Mouse (Mus musculus): ENCODE results near the gene Gm20388. TPM values are rescaled to one million over a fixed set of nuclear protein-coding genes. Genes with fewer than 3 reads are reported as not detected.

Gene Gm20388
- total RNA-seq, 2 experiments from 2014 or later, result 18.5 to 23.8 TPM

DNA sequence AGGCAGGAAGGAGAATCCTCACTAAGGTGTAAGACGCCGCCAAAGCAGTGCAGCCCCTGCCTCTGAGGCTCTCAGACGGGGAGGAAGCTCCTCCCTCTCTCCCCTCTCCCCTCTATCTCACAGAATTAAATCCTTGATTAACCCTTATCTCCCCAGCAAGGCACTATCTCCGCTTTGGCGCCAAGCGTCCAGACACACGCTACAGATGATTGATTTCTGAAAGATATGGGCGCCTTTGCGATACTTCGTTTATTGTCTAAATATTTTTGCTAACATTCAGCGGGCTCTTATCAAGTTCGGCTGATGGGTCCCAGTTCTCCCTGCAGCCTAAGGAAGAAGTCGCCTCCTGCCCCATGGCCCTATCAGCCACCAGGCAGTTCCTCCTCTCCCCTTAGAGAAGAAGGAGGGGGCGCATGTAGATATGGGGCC is 2415.5 kb downstream of the Gm20388 start:
- no peak for ATAC-seq (replicated peaks; ENCODE audit: poor library complexity, severe bottlenecking)

DNA sequence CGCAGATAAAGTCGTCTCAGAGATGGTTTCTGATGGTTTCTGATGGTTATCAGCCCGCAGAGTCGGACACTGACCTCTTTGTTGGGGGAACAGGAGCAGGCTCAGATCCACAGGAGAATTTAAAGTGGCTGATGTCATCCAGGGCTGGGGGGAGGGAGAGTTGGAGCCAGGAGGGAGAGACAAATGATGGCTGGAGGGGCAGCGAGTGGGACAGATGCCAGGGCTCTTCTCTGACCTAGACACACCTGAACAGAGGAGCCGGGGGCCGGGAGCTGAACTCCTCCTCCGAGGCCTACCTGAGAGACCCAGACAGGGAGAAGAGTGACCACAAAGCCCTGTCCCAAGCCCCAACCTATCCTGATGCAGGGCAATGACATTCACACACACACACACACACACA is 2418.4 kb downstream of the Gm20388 start:
- ATAC-seq (replicated peaks; ENCODE audit: poor library complexity, severe bottlenecking), result no peak

DNA sequence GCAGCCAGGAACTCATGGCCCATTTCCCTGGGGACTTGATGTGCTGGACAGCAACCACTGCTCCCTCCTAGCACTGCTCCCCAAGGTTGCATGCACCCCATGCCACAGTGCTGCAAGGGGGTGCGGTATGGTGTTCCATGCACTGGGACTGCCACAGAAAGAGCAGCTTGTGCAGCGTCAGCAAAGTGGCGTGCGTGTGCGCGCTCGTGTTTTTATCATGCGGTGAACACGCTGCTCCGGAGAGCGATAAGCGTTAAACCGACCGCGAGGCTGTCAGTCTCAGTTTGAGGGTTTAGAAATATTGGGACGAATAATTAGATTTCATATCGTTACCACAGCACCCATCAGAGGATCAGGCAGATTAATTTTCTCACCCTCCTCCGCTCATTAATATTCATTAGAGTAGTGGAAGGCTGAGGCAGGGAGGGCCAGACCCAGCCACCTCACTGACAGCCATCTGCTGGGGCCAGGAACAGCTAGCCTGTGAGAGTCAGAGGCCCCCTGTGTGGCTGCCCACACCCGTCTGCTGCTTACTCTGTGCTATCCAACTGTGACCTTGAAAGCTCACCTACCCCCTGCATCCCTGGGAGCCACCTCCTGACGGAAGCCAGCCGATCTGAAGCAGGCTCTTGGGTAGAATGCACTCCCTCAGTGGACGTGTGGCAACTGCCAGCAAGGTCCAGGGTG is 2419.1 kb downstream of the Gm20388 start:
- no peak for ATAC-seq (replicated peaks; ENCODE audit: poor library complexity, severe bottlenecking)

DNA sequence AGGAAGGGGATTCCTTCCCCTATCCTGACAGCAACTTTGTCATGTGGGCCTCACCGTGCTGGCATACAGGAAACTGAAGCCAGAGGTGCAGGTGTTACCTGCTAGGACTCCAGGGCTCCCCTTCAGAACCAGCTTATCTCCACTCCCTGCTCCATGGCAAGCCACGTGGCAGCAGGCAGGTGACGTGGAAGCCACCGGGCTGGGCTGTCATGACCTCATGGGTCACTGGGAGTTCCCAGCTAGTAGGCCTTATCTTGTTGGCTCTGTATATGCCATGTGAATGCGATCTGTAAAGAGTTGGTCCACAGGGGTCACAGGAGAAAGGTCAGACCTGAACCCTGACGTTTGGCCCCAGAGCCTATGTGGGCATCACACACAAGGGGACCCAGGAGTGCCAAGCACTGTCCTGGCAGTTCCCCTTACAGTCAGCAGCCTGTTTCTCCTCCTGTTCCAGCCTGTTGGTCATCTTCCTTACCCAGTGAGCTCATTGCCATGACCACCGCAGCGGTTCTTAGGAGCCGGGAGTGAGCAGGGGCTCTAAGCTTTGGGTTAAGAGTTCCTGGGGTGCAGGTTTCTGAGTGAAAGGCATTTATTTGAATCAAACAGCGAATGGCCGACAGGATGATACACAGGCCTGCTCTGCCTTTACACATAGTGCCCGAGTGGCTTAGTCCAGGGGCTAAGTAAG is 2419.9 kb downstream of the Gm20388 start:
- no peak for ATAC-seq (replicated peaks; ENCODE audit: poor library complexity, severe bottlenecking)

DNA sequence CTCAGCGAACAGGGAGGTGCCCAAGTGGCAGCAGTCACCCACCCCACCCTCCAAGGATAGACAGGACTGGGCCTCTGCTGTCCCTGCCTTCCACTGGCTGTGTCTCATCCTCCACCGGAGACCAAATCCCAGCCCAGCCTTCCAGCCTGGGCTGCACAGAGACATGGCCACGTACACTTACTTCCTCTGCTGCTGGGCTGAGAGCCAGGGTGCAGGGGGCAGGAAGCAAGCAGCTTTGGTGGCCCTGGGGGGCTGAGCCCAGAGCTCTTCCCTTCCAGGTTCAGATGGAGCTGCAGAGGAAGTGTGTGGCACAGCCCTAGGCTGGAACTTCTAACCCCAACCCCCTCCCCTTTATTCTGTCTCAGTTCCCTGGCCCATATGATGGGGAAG is 2420.5 kb downstream of the Gm20388 start:
- peak; percentile 74 for ATAC-seq (replicated peaks; ENCODE audit: poor library complexity, severe bottlenecking)

DNA sequence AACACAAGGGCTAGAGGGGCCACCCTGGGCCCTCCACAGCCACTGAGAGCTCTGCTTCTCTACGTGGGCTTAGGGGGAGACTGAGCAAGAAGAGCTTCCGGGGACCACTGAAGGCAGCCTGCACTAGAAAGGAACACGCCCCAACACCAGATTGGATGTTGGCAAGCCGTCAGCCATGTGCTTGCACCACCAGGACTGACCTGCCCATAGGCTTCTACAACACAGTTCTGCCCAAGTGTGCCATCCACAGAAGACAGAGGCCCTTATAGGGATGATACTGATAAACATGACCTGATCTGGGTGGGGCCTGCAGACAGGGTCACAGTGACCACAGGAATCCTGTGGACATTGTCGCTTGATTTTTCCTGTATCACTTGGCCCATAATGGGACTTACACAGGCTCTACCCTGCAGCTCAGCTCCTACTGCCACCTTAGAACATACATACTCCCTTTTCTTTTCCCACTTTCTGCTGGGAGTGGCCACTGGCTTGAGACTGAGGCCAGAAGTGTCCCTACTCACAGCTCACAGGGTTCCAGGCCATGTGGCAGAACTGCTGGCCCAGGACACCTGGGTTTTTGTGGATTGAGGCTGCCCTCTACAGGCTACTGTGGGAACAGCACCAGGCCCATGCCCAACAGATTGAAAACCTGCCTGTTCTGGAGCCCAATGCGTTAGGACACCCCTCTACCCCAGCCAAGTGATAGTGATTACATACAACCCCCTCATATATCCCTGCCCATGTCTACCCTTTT is 2422.3 kb downstream of the Gm20388 start:
- peak; percentile 77 for ATAC-seq (replicated peaks; ENCODE audit: poor library complexity, severe bottlenecking)

DNA sequence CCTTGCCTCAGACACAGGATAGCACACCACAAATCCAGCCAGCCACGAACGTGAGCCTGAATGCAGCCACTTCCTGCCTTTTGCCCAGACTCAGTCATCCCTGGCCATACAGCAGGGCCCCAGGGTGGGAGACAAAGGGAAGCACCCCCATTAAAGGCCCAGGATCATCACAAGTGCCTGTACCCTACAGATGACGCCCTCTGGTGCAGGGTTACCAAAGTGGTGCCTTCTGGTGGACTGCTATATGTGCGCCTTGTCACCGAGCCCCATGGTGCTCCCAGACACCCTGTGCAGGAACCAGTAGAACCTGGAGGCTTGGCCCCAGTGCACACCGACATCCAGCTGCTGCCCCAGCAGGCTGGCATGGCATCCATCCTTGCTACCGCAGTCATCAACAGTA is 2422.9 kb downstream of the Gm20388 start:
- no peak for ATAC-seq (replicated peaks; ENCODE audit: poor library complexity, severe bottlenecking)

DNA sequence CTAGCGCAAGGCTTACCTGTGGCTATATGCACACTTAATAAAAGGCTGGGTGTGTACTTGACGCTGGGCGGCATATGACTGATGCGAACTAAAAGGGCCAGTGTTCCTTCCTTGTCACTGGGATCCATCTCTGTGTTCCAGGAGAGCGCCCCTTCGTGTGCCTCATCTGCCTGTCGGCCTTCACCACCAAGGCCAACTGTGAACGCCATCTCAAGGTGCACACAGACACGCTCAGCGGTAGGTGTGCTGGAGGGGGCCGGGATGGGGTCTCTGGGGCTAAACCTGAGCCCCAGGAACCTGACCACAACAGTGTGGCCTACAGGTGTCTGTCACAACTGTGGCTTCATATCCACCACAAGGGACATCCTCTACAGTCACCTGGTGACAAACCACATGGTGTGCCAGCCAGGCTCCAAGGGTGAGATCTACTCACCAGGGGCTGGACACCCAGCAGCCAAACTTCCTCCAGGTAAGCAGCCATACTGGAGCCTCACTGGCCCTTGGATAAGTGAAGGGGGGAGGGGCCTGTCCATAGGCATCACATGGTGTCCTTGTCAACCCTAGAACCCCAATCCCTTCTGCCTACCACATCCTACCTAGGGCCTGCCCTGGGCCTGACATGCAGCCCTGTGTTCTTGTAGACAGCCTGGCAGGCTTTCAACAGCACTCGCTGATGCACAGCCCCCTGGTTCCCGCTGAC is 2424.3 kb downstream of the Gm20388 start:
- no peak for ATAC-seq (replicated peaks; ENCODE audit: poor library complexity, severe bottlenecking)

DNA sequence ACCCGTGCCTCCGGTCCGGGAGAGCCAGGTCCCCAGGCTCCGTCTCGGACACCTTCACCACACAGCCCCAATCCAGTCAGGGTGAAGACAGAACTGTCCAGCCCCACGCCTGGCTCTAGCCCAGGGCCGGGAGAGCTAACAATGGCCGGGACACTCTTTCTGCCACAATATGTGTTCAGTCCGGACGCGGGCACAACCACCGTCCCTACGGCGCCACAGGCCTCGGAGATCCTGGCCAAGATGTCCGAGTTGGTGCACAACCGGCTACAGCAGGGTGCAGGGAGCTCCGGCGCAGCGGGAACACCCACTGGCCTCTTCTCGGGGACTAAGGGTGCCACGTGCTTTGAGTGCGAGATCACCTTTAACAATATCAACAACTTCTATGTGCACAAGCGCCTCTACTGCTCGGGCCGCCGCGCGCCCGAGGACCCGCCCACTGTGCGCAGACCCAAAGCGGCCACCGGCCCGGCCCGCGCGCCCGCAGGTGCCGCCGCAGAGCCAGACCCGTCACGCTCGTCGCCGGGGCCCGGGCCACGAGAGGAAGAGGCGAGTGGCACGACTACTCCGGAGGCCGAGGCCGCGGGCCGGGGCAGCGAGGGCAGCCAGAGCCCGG is 2425.1 kb downstream of the Gm20388 start:
- ATAC-seq (replicated peaks; ENCODE audit: poor library complexity, severe bottlenecking), result no peak

DNA sequence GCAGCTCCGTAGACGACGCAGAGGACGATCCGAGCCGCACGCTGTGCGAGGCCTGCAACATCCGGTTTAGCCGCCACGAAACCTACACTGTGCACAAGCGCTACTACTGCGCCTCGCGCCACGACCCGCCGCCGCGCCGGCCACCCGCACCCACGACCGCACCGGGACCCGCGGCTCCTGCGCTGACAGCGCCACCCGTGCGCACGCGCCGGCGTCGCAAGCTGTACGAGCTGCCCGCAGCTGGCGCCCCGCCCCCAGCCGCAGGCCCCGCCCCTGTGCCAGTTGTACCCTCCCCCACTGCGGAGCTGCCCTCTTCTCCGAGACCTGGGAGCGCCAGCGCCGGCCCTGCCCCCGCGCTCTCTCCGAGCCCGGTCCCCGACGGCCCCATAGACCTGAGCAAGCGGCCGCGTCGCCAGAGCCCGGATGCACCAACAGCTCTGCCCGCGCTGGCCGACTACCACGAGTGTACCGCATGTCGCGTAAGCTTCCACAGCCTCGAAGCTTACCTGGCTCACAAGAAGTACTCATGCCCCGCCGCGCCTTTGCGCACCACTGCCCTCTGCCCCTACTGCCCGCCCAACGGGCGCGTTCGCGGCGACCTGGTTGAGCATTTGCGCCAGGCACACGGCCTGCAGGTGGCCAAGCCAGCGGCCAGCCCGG is 2425.7 kb downstream of the Gm20388 start:
- ATAC-seq (replicated peaks; ENCODE audit: poor library complexity, severe bottlenecking), result no peak

DNA sequence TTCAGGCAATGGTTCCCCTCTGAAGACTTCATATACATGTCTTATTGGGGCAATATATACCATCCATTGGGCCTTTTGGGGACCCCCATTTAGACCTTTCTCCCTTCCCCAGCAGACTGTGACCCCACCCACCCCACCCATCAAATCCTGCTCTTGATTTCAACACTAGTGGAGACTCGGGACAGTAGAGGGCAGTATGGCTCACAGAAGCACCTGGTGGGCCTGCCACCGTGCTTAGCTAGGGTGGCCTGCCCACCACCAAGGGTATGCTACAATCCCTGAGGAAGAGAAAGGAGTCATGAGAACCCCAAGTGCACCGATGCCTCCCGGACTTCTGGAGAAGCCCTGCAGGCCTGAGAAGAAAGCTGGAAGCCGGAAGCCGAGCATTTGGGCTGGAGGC is 2428.2 kb downstream of the Gm20388 start:
- no peak for ATAC-seq (replicated peaks; ENCODE audit: poor library complexity, severe bottlenecking)

DNA sequence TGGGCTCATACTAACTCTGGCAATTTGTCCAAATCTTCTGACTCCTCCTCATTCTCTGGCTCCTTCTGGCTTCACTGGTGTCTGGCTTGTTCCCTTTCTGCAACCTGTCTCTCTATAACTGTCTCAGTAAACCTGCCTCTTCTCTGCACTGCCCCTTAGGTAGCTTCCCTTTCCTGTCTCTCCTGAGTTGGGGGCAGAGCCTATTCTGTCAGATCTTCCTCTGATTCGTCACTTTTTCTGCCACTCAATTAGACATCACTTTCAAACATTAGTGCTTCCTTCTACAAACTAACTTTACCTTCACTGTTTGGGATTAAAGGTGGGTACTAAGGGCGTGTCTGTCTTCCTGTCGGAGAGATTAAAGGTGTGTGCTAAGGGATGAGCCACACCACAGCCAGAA is 2430.1 kb downstream of the Gm20388 start:
- ATAC-seq (replicated peaks; ENCODE audit: poor library complexity, severe bottlenecking), result no peak

DNA sequence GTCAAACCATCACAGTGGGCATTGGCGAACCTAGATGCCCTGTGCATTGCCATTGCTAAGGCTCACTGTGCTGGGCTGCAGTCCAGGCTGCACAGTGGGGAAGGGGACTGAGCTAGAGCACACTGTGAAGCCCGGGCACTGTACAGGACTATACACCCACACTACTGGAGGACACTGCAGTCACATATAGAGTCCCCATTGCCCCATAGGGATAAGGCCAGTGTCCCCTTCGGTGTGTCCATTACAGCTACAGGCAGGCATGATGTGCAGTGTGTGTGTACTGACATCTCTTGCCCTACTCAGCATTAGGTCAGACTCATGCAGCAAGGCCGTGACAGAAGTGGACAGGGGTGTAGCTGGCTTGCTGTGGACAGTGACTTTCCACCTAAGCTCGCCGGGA is 2431.1 kb downstream of the Gm20388 start:
- ATAC-seq (replicated peaks; ENCODE audit: poor library complexity, severe bottlenecking), result no peak

DNA sequence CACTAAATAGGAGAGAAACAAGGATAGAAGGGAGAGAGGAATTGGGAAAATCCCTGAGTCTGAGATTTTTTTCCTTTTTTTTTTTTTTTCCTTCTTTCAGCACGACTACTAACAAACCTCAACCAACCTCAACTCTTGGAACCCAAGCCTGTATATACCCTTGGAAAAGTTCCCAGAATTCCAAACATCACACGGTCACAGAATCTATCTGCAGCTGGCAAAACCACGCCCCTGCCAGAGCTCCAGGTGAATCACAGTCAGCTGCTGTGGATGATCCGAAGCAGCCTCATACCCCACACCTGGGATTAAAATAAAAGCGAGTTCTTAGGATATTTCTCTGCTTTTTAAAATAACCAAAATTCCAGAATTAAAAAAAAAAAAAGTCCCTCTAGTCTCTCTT is 2431.7 kb downstream of the Gm20388 start:
- ATAC-seq (replicated peaks; ENCODE audit: poor library complexity, severe bottlenecking), result no peak

DNA sequence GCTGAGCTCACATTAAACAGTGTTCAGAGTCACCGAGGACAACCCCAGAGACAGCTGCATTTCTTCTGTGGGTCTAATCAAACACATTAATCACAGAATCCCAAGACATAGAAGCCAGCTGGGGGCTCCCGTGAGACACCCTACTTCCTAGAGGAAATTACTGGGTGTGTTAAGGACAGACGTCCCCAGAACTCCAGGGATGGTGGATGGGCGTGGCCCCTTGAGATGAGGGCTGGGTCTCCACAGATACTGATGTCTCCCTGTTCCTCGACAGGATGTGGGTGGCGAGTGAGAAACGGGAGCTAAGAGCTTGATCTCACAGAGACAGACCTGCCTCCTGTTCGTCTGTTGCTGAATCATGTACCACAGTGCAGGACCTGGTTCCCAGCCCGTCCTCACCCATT is 2432.2 kb downstream of the Gm20388 start:
- peak; percentile 17; the same call in 1 of the 2 replicates for ATAC-seq (replicated peaks; ENCODE audit: poor library complexity, severe bottlenecking)

DNA sequence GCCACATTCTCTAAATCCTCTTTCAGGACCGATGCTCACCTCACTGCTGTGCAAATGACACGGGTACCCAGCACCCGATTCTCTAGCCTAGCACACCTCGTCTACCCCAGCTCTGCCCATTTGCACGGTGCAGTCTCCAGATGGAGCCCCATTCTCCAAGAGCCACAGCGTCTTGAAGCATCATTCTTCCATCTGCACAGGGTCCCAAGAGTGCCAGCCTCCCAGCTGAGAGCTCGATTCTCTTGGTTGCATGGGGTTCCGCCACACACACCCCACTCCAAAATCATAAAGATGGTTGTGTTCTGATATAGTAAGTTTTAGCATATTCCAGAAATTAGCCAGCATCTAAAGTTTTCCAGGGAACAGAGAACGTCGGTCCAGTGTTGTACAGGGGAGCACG is 2432.7 kb downstream of the Gm20388 start:
- ATAC-seq (replicated peaks; ENCODE audit: poor library complexity, severe bottlenecking), result no peak

DNA sequence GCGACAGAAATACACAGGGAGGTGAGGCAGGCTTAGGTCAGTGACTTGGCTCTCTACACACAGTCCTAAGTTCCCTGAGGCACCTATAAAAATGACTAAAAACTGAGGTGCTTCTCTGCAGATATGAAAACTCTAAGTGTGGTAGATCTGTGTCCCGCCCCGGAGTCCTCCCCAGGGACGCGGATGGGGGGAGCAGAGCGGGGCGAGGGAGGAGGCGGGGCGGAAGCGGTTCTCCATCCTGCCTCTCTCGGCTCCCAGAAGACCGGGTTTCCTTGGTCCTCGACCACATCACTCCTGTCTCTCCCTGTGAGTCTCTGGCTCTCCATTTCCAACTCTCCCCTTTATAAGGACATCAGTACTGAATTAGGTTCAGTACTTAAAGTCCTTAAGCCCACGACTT is 2433.1 kb downstream of the Gm20388 start:
- ATAC-seq (replicated peaks; ENCODE audit: poor library complexity, severe bottlenecking), result 0 out of 2 replicates have a peak, but pooled peaks have one; percentile 33

DNA sequence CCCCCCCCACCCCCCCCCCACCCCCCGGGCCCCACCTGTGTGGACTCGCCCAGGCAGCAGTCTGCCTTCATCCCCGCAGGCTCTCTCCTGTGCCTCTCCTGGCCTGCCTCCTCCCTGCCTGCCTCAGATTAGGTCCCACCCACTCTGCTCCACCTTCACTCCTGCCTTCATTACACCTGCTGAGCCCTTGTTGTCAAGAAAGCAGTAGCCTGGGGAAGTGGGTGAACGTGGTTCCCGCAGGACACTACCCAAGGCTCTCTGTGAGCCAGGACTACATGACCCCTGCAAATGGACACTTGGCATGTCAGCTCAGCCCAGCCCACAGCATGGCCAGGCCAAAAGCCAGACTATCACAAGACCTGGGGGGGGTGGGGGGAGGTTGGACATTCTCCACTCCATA is 2433.6 kb downstream of the Gm20388 start:
- ATAC-seq (replicated peaks; ENCODE audit: poor library complexity, severe bottlenecking), result no peak

DNA sequence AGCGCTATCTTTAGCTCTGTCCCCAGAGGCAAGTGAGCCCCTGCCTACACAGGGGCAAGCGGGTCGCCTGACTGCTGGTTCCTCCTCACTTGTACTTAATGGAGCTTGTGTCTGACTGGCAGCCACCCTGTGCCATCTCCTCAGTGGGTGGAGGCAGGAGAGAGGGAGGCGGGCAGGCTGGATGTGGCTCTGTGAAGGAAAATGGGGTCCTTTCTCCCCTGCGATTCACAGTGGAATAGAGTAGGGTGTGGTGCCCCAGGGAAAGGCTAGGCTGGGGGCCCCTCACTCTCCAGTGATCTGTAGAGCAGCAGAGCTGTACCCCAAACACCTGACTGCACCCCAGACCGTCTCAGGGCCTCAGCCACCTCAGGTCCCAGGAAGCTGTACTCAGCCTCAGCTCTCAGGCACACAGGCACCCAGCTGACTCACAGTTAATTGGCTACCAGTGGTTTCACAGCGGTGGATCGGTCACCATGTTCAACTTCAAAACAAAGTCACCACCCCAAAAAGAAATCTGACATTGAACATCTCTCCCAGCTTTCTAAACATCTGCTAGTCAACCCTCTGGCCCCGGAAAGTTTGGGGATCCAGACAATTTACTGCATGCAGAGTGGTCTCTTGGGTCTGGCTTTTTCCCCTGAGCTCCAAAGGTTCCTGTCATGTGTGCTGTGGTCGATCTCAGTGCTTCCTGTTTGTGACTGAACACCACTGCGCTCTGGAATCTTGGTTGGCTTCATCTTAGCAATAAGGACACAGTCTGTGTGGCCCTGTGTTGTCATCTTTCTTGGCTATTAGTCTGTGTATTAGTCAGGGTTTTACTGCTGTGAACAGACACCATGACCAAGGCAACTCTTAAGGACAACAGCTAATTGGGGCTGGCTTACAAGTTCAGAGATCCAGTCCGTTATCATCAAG is 2434.8 kb downstream of the Gm20388 start:
- peak; percentile 45; the same call in 1 of the 2 replicates for ATAC-seq (replicated peaks; ENCODE audit: poor library complexity, severe bottlenecking)
